Mouse (Mus musculus): ENCODE data around the gene Itpr2. TPM values are rescaled to one million over a fixed set of nuclear protein-coding genes. Genes with fewer than 3 reads are reported as not detected.

Itpr2 gene
- polyA plus RNA-seq, 1 experiment from 2014 or later = 6.3 TPM

GRCm38 (mm10) chr6:146316415-146316814, 185.6 kb downstream of the Itpr2 start:
- ATAC-seq = no peak
- no peak for TF ChIP-seq CTCF (IDR thresholded peaks at IDR 0.05; ENCODE audit: low read depth)
- H3K9me3 ChIP-seq (ENCODE audit: control insufficient read depth) = no peaks in the 10 kb centered on the region
- 77% methylated on average over 6 of the region's 6 CpGs for WGBS
- H3K4me2 ChIP-seq (replicated peaks; ENCODE audit: low read depth) = no peak overlapping the region
- H3K4me1 ChIP-seq (replicated peaks; ENCODE audit: control insufficient read depth, insufficient read depth, low read length) = no peaks in the 10 kb centered on the region
- no peak overlapping the region for H3K9ac ChIP-seq (ENCODE audit: low read depth, low read length)
- H3K4me3 ChIP-seq (ENCODE audit: low read depth, low read length) = no peak overlapping the region
- no peak overlapping the region for H3K27ac ChIP-seq (ENCODE audit: low read depth, low read length)
- H3K36me3 ChIP-seq (ENCODE audit: control insufficient read depth, insufficient read depth) = peaks cover 10% of the 10 kb centered on the region; the same call in 1 of the 2 replicates
- no peaks in the 10 kb centered on the region for H3K27me3 ChIP-seq (replicated peaks; ENCODE audit: control insufficient read depth, insufficient read depth, low read length)

- WGBS = 73% methylated on average over 8 of the region's 8 CpGs
- no peak overlapping the region for H3K4me3 ChIP-seq (ENCODE audit: low read depth, low read length)
- H3K27ac ChIP-seq (ENCODE audit: low read depth, low read length) = no peak overlapping the region
- H3K4me2 ChIP-seq (replicated peaks; ENCODE audit: low read depth) = no peak overlapping the region
- no peak for TF ChIP-seq CTCF (IDR thresholded peaks at IDR 0.05; ENCODE audit: low read depth)
- H3K9me3 ChIP-seq (ENCODE audit: control insufficient read depth) = no peaks in the 10 kb centered on the region
- no peak for ATAC-seq
- H3K9ac ChIP-seq (ENCODE audit: low read depth, low read length) = no peak overlapping the region
- no peaks in the 10 kb centered on the region for H3K27me3 ChIP-seq (replicated peaks; ENCODE audit: control insufficient read depth, insufficient read depth, low read length)
- H3K36me3 ChIP-seq (ENCODE audit: control insufficient read depth, insufficient read depth) = peaks cover 2% of the 10 kb centered on the region; the same call in 1 of the 2 replicates
- H3K4me1 ChIP-seq (replicated peaks; ENCODE audit: control insufficient read depth, insufficient read depth, low read length) = no peaks in the 10 kb centered on the region
Measured at GRCm38 (mm10) chr6:146315153-146315552, 186.9 kb downstream of the Itpr2 start.

GRCm38 (mm10) chr6:146314304-146314703, 187.7 kb downstream of the Itpr2 start:
- no peak for TF ChIP-seq CTCF (IDR thresholded peaks at IDR 0.05; ENCODE audit: low read depth)
- 91% methylated on average over 5 of the region's 5 CpGs for WGBS
- H3K4me2 ChIP-seq (replicated peaks; ENCODE audit: low read depth) = no peak overlapping the region
- no peak overlapping the region for H3K27ac ChIP-seq (ENCODE audit: low read depth, low read length)
- no peak overlapping the region for H3K9ac ChIP-seq (ENCODE audit: low read depth, low read length)
- ATAC-seq = no peak
- no peaks in the 10 kb centered on the region for H3K27me3 ChIP-seq (replicated peaks; ENCODE audit: control insufficient read depth, insufficient read depth, low read length)
- no peaks in the 10 kb centered on the region for H3K4me1 ChIP-seq (replicated peaks; ENCODE audit: control insufficient read depth, insufficient read depth, low read length)
- no peak overlapping the region for H3K4me3 ChIP-seq (ENCODE audit: low read depth, low read length)
- H3K36me3 ChIP-seq (ENCODE audit: control insufficient read depth, insufficient read depth) = peaks cover 2% of the 10 kb centered on the region; the same call in 1 of the 2 replicates
- no peaks in the 10 kb centered on the region for H3K9me3 ChIP-seq (ENCODE audit: control insufficient read depth)

DNA sequence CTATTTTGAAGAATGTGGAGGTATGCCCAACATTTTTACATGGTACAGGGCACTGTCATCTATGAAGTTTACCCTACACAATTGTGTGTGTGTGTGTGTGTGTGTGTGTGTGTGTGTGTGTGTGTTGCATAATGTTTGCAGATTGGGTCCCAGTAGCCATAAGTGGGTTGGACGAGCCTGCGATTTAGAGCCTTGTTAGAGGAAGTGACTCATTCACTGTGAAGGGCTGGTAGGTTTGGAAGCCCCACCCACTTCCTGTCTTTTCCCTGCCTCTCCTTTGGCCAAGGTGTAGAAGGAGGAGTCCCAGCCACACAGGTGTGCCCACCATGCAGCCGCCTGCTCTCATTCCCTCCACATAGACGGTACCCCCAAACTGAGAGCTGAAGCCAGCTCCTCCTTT, 188.6 kb downstream of the Itpr2 start:
- Histone ChIP-seq H3K4me1 (replicated peaks; ENCODE audit: control insufficient read depth, insufficient read depth, low read length) (no peaks in the 10 kb centered on the region), H3K27me3 (replicated peaks; ENCODE audit: control insufficient read depth, insufficient read depth, low read length) (no peaks in the 10 kb centered on the region), H3K4me2 (replicated peaks; ENCODE audit: low read depth) (no peak overlapping the region), H3K36me3 (ENCODE audit: control insufficient read depth, insufficient read depth) (peaks cover 2% of the 10 kb centered on the region; the same call in 1 of the 2 replicates), H3K9me3 (ENCODE audit: control insufficient read depth) (no peaks in the 10 kb centered on the region), H3K4me3 (ENCODE audit: low read depth, low read length) (no peak overlapping the region), H3K27ac (ENCODE audit: low read depth, low read length) (no peak overlapping the region), H3K9ac (ENCODE audit: low read depth, low read length) (no peak overlapping the region)
- 80% methylated on average over 4 of the region's 4 CpGs for WGBS
- ATAC-seq = no peak
- TF ChIP-seq CTCF (IDR thresholded peaks at IDR 0.05; ENCODE audit: low read depth) = no peak

DNA sequence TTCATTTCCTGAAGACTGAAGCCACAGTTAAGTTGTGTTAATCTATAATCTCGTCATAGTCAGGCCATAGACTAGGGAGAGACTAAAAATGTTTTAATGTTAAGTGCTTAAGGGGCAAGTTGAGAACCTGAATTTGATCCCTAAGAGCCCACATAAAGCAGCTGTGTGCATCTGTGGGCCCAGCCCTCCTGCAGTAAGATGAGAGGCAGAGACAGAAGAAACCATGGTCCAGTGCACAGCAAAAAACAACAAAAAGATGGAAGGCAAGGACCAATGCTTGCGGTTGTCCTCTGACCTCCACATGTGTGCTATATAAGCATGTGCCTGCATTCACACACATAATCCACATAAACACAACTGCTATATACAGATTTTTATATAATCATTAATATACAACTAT, 191.8 kb downstream of the Itpr2 start:
- Histone ChIP-seq H3K4me1 (replicated peaks; ENCODE audit: control insufficient read depth, insufficient read depth, low read length) (no peaks in the 10 kb centered on the region), H3K27ac (ENCODE audit: low read depth, low read length) (no peak overlapping the region), H3K36me3 (ENCODE audit: control insufficient read depth, insufficient read depth) (peaks cover 2% of the 10 kb centered on the region; the same call in 1 of the 2 replicates), H3K4me2 (replicated peaks; ENCODE audit: low read depth) (no peak overlapping the region), H3K9ac (ENCODE audit: low read depth, low read length) (no peak overlapping the region), H3K27me3 (replicated peaks; ENCODE audit: control insufficient read depth, insufficient read depth, low read length) (no peaks in the 10 kb centered on the region), H3K4me3 (ENCODE audit: low read depth, low read length) (no peak overlapping the region), H3K9me3 (ENCODE audit: control insufficient read depth) (no peaks in the 10 kb centered on the region)
- no peak for TF ChIP-seq CTCF (IDR thresholded peaks at IDR 0.05; ENCODE audit: low read depth)
- no peak for ATAC-seq
- 48% methylated on average over 2 of the region's 2 CpGs for WGBS

DNA sequence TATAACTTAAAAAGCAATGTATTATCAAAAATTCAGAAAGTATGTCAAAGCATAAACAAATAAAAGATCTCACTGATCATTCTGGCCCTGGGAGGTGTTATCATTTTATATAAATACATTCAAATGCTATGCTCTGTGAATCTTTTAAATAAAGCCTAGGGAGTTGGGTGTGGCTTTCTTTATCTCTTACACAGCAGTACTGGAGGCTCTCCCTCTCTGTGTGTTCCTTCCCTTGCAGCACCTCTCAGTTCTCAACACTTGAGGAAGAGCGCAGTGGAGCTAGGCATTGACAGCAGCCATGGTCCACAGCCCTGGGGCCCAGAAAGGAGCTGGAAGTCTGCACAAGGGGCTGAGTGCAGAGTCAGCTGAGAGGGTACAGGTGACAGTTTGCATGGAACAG, 192.7 kb downstream of the Itpr2 start:
- Histone ChIP-seq H3K9ac (ENCODE audit: low read depth, low read length) (no peak overlapping the region), H3K4me1 (replicated peaks; ENCODE audit: control insufficient read depth, insufficient read depth, low read length) (no peaks in the 10 kb centered on the region), H3K9me3 (ENCODE audit: control insufficient read depth) (no peaks in the 10 kb centered on the region), H3K27ac (ENCODE audit: low read depth, low read length) (no peak overlapping the region), H3K4me2 (replicated peaks; ENCODE audit: low read depth) (no peak overlapping the region), H3K27me3 (replicated peaks; ENCODE audit: control insufficient read depth, insufficient read depth, low read length) (no peaks in the 10 kb centered on the region), H3K4me3 (ENCODE audit: low read depth, low read length) (no peak overlapping the region), H3K36me3 (ENCODE audit: control insufficient read depth, insufficient read depth) (peaks cover 2% of the 10 kb centered on the region; the same call in 1 of the 2 replicates)
- 73% methylated on average over 1 of the region's 1 CpGs for WGBS
- TF ChIP-seq CTCF (IDR thresholded peaks at IDR 0.05; ENCODE audit: low read depth) = no peak
- no peak for ATAC-seq

GRCm38 (mm10) chr6:146305995-146306394, 196.0 kb downstream of the Itpr2 start:
- ATAC-seq = no peak
- Histone ChIP-seq H3K9me3 (ENCODE audit: control insufficient read depth) (no peaks in the 10 kb centered on the region), H3K4me3 (ENCODE audit: low read depth, low read length) (no peak overlapping the region), H3K9ac (ENCODE audit: low read depth, low read length) (no peak overlapping the region), H3K4me1 (replicated peaks; ENCODE audit: control insufficient read depth, insufficient read depth, low read length) (no peaks in the 10 kb centered on the region), H3K27me3 (replicated peaks; ENCODE audit: control insufficient read depth, insufficient read depth, low read length) (no peaks in the 10 kb centered on the region), H3K27ac (ENCODE audit: low read depth, low read length) (no peak overlapping the region), H3K36me3 (ENCODE audit: control insufficient read depth, insufficient read depth) (no peaks in the 10 kb centered on the region; the same call in 1 of the 2 replicates), H3K4me2 (replicated peaks; ENCODE audit: low read depth) (no peak overlapping the region)
- WGBS = 74% methylated on average over 3 of the region's 3 CpGs
- no peak for TF ChIP-seq CTCF (IDR thresholded peaks at IDR 0.05; ENCODE audit: low read depth)

All from intestine, postnatal 0 days (tissue).